Mouse (Mus musculus): ENCODE data around the gene Errfi1. TPM values are rescaled to one million over a fixed set of nuclear protein-coding genes. Genes with fewer than 3 reads are reported as not detected.

The Errfi1 gene
- total RNA-seq (2021) = 10 to 100 TPM; 19.8 to 23.7 TPM

- intact Hi-C loops (cut with DNase I) = loop anchor here (5.0 kb wide), 2 partner anchors 43 to 147 kb away; no protein-coding TSS in a partner anchor
- no peak for DNase-seq (ENCODE audit: extremely low spot score in 1 of 2, low spot score in 2 of 2)
Observed at GRCm38 (mm10) chr4:150853680-150854461, at the start of gene Errfi1. Gene Errfi1 (plus strand): TSS chr4:150853919.

GRCm38 (mm10) chr4:150804204-150804603, 49.5 kb upstream of the Errfi1 start:
- intact Hi-C loops (cut with DNase I) = no loop called here
- DNase-seq (ENCODE audit: extremely low spot score in 1 of 2, low spot score in 2 of 2) = no peak

- intact Hi-C loops (cut with DNase I) = no loop called here
- DNase-seq (ENCODE audit: extremely low spot score in 1 of 2, low spot score in 2 of 2) = no peak
Observed at GRCm38 (mm10) chr4:150807727-150808470, 45.8 kb upstream of the Errfi1 start.

- intact Hi-C loops (cut with DNase I) = no loop called here
- no peak for DNase-seq (ENCODE audit: extremely low spot score in 1 of 2, low spot score in 2 of 2)
Observed at GRCm38 (mm10) chr4:150808471-150808847, 45.3 kb upstream of the Errfi1 start.

GRCm38 (mm10) chr4:150809323-150809722, 44.4 kb upstream of the Errfi1 start:
- intact Hi-C loops (cut with DNase I) = no loop called here
- DNase-seq (ENCODE audit: extremely low spot score in 1 of 2, low spot score in 2 of 2) = no peak

- intact Hi-C loops (cut with DNase I) = no loop called here
- DNase-seq (ENCODE audit: extremely low spot score in 1 of 2, low spot score in 2 of 2) = no peak
Observed at GRCm38 (mm10) chr4:150815144-150815543, 38.6 kb upstream of the Errfi1 start.

- intact Hi-C loops (cut with DNase I) = no loop called here
- DNase-seq (ENCODE audit: extremely low spot score in 1 of 2, low spot score in 2 of 2) = no peak
Observed at GRCm38 (mm10) chr4:150816414-150816951, 37.2 kb upstream of the Errfi1 start.

GRCm38 (mm10) chr4:150819126-150819910, 34.4 kb upstream of the Errfi1 start:
- DNase-seq (ENCODE audit: extremely low spot score in 1 of 2, low spot score in 2 of 2) = peak in 1 of 2 experiments; percentile 47
- intact Hi-C loops (cut with DNase I) = no loop called here

- intact Hi-C loops (cut with DNase I) = no loop called here
- DNase-seq (ENCODE audit: extremely low spot score in 1 of 2, low spot score in 2 of 2) = no peak
Observed at GRCm38 (mm10) chr4:150821381-150821780, 32.3 kb upstream of the Errfi1 start.

GRCm38 (mm10) chr4:150822624-150823023, 31.1 kb upstream of the Errfi1 start:
- DNase-seq (ENCODE audit: extremely low spot score in 1 of 2, low spot score in 2 of 2) = no peak
- intact Hi-C loops (cut with DNase I) = no loop called here

- no peak for DNase-seq (ENCODE audit: extremely low spot score in 1 of 2, low spot score in 2 of 2)
- intact Hi-C loops (cut with DNase I) = no loop called here
Observed at GRCm38 (mm10) chr4:150823614-150824480, 29.9 kb upstream of the Errfi1 start.

GRCm38 (mm10) chr4:150824877-150825276, 28.8 kb upstream of the Errfi1 start:
- intact Hi-C loops (cut with DNase I) = no loop called here
- no peak for DNase-seq (ENCODE audit: extremely low spot score in 1 of 2, low spot score in 2 of 2)

- no peak for DNase-seq (ENCODE audit: extremely low spot score in 1 of 2, low spot score in 2 of 2)
- intact Hi-C loops (cut with DNase I) = no loop called here
Observed at GRCm38 (mm10) chr4:150825531-150825930, 28.2 kb upstream of the Errfi1 start.

GRCm38 (mm10) chr4:150831321-150831720, 22.4 kb upstream of the Errfi1 start:
- intact Hi-C loops (cut with DNase I) = no loop called here
- no peak for DNase-seq (ENCODE audit: extremely low spot score in 1 of 2, low spot score in 2 of 2)

GRCm38 (mm10) chr4:150831941-150832340, 21.8 kb upstream of the Errfi1 start:
- DNase-seq (ENCODE audit: extremely low spot score in 1 of 2, low spot score in 2 of 2) = no peak
- intact Hi-C loops (cut with DNase I) = no loop called here

- no peak for DNase-seq (ENCODE audit: extremely low spot score in 1 of 2, low spot score in 2 of 2)
- intact Hi-C loops (cut with DNase I) = no loop called here
Observed at GRCm38 (mm10) chr4:150835163-150835562, 18.6 kb upstream of the Errfi1 start.

- intact Hi-C loops (cut with DNase I) = no loop called here
- DNase-seq (ENCODE audit: extremely low spot score in 1 of 2, low spot score in 2 of 2) = no peak
Observed at GRCm38 (mm10) chr4:150836258-150836657, 17.5 kb upstream of the Errfi1 start.

- intact Hi-C loops (cut with DNase I) = no loop called here
- DNase-seq (ENCODE audit: extremely low spot score in 1 of 2, low spot score in 2 of 2) = no peak
Observed at GRCm38 (mm10) chr4:150836961-150837360, 16.8 kb upstream of the Errfi1 start.
